Mouse (Mus musculus): ENCODE data around the gene Lypd5. TPM values are rescaled to one million over a fixed set of nuclear protein-coding genes. Genes with fewer than 3 reads are reported as not detected.

Gene Lypd5
- total and polyA plus RNA-seq, 2 experiments from 2014 or later = not detected

GRCm38 (mm10) chr7:24346444-24346843 is 2.6 kb upstream of the Lypd5 start:
- no peak for ATAC-seq (ENCODE audit: insufficient read depth, low read depth)
- TF ChIP-seq CTCF (IDR thresholded peaks at IDR 0.05; ENCODE audit: low read depth) (no peak), EP300 (IDR thresholded peaks at IDR 0.05; ENCODE audit: low read depth) (no peak)
- no peak overlapping the region for H3K27ac ChIP-seq (ENCODE audit: low read depth)
- no peak overlapping the region for H3K4me3 ChIP-seq (ENCODE audit: low read depth, low read length)
- H3K9ac ChIP-seq (replicated peaks; ENCODE audit: low read depth, low read length) = no peak overlapping the region
- no peaks in the 10 kb centered on the region for H3K4me1 ChIP-seq (ENCODE audit: control insufficient read depth, insufficient read depth)
- no peaks in the 10 kb centered on the region for H3K9me3 ChIP-seq (replicated peaks; ENCODE audit: control insufficient read depth, low read length)
- no peaks in the 10 kb centered on the region for H3K36me3 ChIP-seq (replicated peaks; ENCODE audit: control insufficient read depth, insufficient read depth, low read length)
- no peak overlapping the region for H3K4me2 ChIP-seq (ENCODE audit: low read depth, low read length)
- H3K27me3 ChIP-seq (ENCODE audit: control insufficient read depth, insufficient read depth, low read length) = no peaks in the 10 kb centered on the region
- WGBS = 62% methylated on average over 5 of the region's 5 CpGs
- DNase-seq (ENCODE audit: low spot score) = no peak

GRCm38 (mm10) chr7:24355646-24356045 is 6.7 kb downstream of the Lypd5 start:
- TF ChIP-seq CTCF (IDR thresholded peaks at IDR 0.05; ENCODE audit: low read depth) (no peak), EP300 (IDR thresholded peaks at IDR 0.05; ENCODE audit: low read depth) (no peak)
- Histone ChIP-seq H3K36me3 (replicated peaks; ENCODE audit: control insufficient read depth, insufficient read depth, low read length) (no peaks in the 10 kb centered on the region), H3K27me3 (ENCODE audit: control insufficient read depth, insufficient read depth, low read length) (no peaks in the 10 kb centered on the region), H3K4me2 (ENCODE audit: low read depth, low read length) (no peak overlapping the region), H3K4me1 (ENCODE audit: control insufficient read depth, insufficient read depth) (no peaks in the 10 kb centered on the region), H3K9me3 (replicated peaks; ENCODE audit: control insufficient read depth, low read length) (no peaks in the 10 kb centered on the region), H3K9ac (replicated peaks; ENCODE audit: low read depth, low read length) (no peak overlapping the region), H3K4me3 (ENCODE audit: low read depth, low read length) (no peak overlapping the region), H3K27ac (ENCODE audit: low read depth) (no peak overlapping the region)
- DNase-seq (ENCODE audit: low spot score) = no peak
- WGBS = 72% methylated on average over 6 of the region's 6 CpGs
- no peak for ATAC-seq (ENCODE audit: insufficient read depth, low read depth)

GRCm38 (mm10) chr7:24356081-24356480 is 7.1 kb downstream of the Lypd5 start:
- Histone ChIP-seq H3K9ac (replicated peaks; ENCODE audit: low read depth, low read length) (no peak overlapping the region), H3K9me3 (replicated peaks; ENCODE audit: control insufficient read depth, low read length) (no peaks in the 10 kb centered on the region), H3K4me2 (ENCODE audit: low read depth, low read length) (no peak overlapping the region), H3K4me3 (ENCODE audit: low read depth, low read length) (no peak overlapping the region), H3K27me3 (ENCODE audit: control insufficient read depth, insufficient read depth, low read length) (no peaks in the 10 kb centered on the region), H3K4me1 (ENCODE audit: control insufficient read depth, insufficient read depth) (no peaks in the 10 kb centered on the region), H3K27ac (ENCODE audit: low read depth) (no peak overlapping the region), H3K36me3 (replicated peaks; ENCODE audit: control insufficient read depth, insufficient read depth, low read length) (no peaks in the 10 kb centered on the region)
- DNase-seq (ENCODE audit: low spot score) (no peak), ATAC-seq (ENCODE audit: insufficient read depth, low read depth) (no peak)
- TF ChIP-seq CTCF (IDR thresholded peaks at IDR 0.05; ENCODE audit: low read depth) (no peak), EP300 (IDR thresholded peaks at IDR 0.05; ENCODE audit: low read depth) (no peak)
- WGBS = 61% methylated on average over 10 of the region's 10 CpGs

- Histone ChIP-seq H3K27ac (ENCODE audit: low read depth) (no peak overlapping the region), H3K4me3 (ENCODE audit: low read depth, low read length) (no peak overlapping the region), H3K36me3 (replicated peaks; ENCODE audit: control insufficient read depth, insufficient read depth, low read length) (no peaks in the 10 kb centered on the region), H3K9ac (replicated peaks; ENCODE audit: low read depth, low read length) (no peak overlapping the region), H3K27me3 (ENCODE audit: control insufficient read depth, insufficient read depth, low read length) (no peaks in the 10 kb centered on the region), H3K9me3 (replicated peaks; ENCODE audit: control insufficient read depth, low read length) (no peaks in the 10 kb centered on the region), H3K4me1 (ENCODE audit: control insufficient read depth, insufficient read depth) (no peaks in the 10 kb centered on the region), H3K4me2 (ENCODE audit: low read depth, low read length) (no peak overlapping the region)
- 50% methylated on average over 4 of the region's 4 CpGs for WGBS
- ATAC-seq (ENCODE audit: insufficient read depth, low read depth) (no peak), DNase-seq (ENCODE audit: low spot score) (no peak)
- TF ChIP-seq EP300 (IDR thresholded peaks at IDR 0.05; ENCODE audit: low read depth) = no peak
- TF ChIP-seq CTCF (IDR thresholded peaks at IDR 0.05; ENCODE audit: low read depth) = peak; percentile 30; the same call in 1 of the 2 replicates
These were observed 8.9 kb downstream of the Lypd5 start for GRCm38 (mm10) chr7:24357899-24358298.

GRCm38 (mm10) chr7:24359269-24359668 is 10.3 kb downstream of the Lypd5 start:
- Histone ChIP-seq H3K27ac (ENCODE audit: low read depth) (no peak overlapping the region), H3K4me1 (ENCODE audit: control insufficient read depth, insufficient read depth) (no peaks in the 10 kb centered on the region), H3K27me3 (ENCODE audit: control insufficient read depth, insufficient read depth, low read length) (no peaks in the 10 kb centered on the region), H3K9ac (replicated peaks; ENCODE audit: low read depth, low read length) (no peak overlapping the region), H3K4me2 (ENCODE audit: low read depth, low read length) (no peak overlapping the region), H3K36me3 (replicated peaks; ENCODE audit: control insufficient read depth, insufficient read depth, low read length) (no peaks in the 10 kb centered on the region), H3K9me3 (replicated peaks; ENCODE audit: control insufficient read depth, low read length) (no peaks in the 10 kb centered on the region), H3K4me3 (ENCODE audit: low read depth, low read length) (no peak overlapping the region)
- ATAC-seq (ENCODE audit: insufficient read depth, low read depth) (no peak), DNase-seq (ENCODE audit: low spot score) (no peak)
- no peak for TF ChIP-seq EP300 (IDR thresholded peaks at IDR 0.05; ENCODE audit: low read depth)
- TF ChIP-seq CTCF (IDR thresholded peaks at IDR 0.05; ENCODE audit: low read depth) = no peak
- 19% methylated on average over 9 of the region's 9 CpGs for WGBS

GRCm38 (mm10) chr7:24361001-24361400 is 12.0 kb downstream of the Lypd5 start:
- Histone ChIP-seq H3K4me1 (ENCODE audit: control insufficient read depth, insufficient read depth) (no peaks in the 10 kb centered on the region), H3K27ac (ENCODE audit: low read depth) (no peak overlapping the region), H3K9ac (replicated peaks; ENCODE audit: low read depth, low read length) (no peak overlapping the region), H3K4me3 (ENCODE audit: low read depth, low read length) (no peak overlapping the region), H3K9me3 (replicated peaks; ENCODE audit: control insufficient read depth, low read length) (no peaks in the 10 kb centered on the region), H3K4me2 (ENCODE audit: low read depth, low read length) (no peak overlapping the region), H3K36me3 (replicated peaks; ENCODE audit: control insufficient read depth, insufficient read depth, low read length) (no peaks in the 10 kb centered on the region), H3K27me3 (ENCODE audit: control insufficient read depth, insufficient read depth, low read length) (no peaks in the 10 kb centered on the region)
- no peak for TF ChIP-seq CTCF (IDR thresholded peaks at IDR 0.05; ENCODE audit: low read depth)
- no peak for TF ChIP-seq EP300 (IDR thresholded peaks at IDR 0.05; ENCODE audit: low read depth)
- no peak for ATAC-seq (ENCODE audit: insufficient read depth, low read depth)
- no peak for DNase-seq (ENCODE audit: low spot score)
- WGBS = 53% methylated on average over 4 of the region's 4 CpGs
